Mouse (Mus musculus) layer of hippocampus, adult 8-10 months (tissue): ENCODE measurements around the gene Tspyl2. TPM values are rescaled to one million over a fixed set of nuclear protein-coding genes. Genes with fewer than 3 reads are reported as not detected.
A peak's percentile ranks its signal among the peaks of the same experiment; 100 is the strongest.
"Not testable (repeated sequence)": the region's sequence is repeated elsewhere in the genome, so short reads cannot be mapped to it uniquely, and the experiment has no call there.

ENCODE experiments used
- DNase-seq, 2 experiments: peaks; one replicate each; pipeline ENCODE4 v3.0.0; 2022; ENCODE audit warnings: low spot score in 2 of 2
- total RNA-seq, 4 experiments: library from RNA; stranded (reverse); gene quantifications; 2 replicates each; pipeline ENCODE4 v1.2.4; 2022

Tspyl2 gene
- total RNA-seq = 100 to 1,000 TPM; 116 to 139 (median 126) TPM

- DNase-seq = peak; percentile 94 to 97
Measured at GRCm38 (mm10) chrX:152342358-152342901, at the start of gene Tspyl2. TSS of gene Tspyl2 (minus strand) at chrX:152342425.

- DNase-seq = peak; percentile 44 to 54
Measured at GRCm38 (mm10) chrX:152368397-152369273, 26.4 kb upstream of the Tspyl2 start, which contains the start of gene Gpr173. TSS of gene Gpr173 (minus strand) at chrX:152368704.

GRCm38 (mm10) chrX:152368054-152368396 is 25.8 kb upstream of the Tspyl2 start:
- DNase-seq = no peak

- no peak for DNase-seq
Measured at GRCm38 (mm10) chrX:152366418-152366817, 24.2 kb upstream of the Tspyl2 start.

GRCm38 (mm10) chrX:152352553-152353153 is 10.4 kb upstream of the Tspyl2 start:
- peak in 1 of 2 experiments; percentile 18 for DNase-seq

- DNase-seq = no peak
Measured at GRCm38 (mm10) chrX:152347041-152347440, 4.8 kb upstream of the Tspyl2 start.

- DNase-seq = no peak
Measured at GRCm38 (mm10) chrX:152346587-152346986, 4.4 kb upstream of the Tspyl2 start.

GRCm38 (mm10) chrX:152342903-152343302 is 678 bp upstream of the Tspyl2 start:
- DNase-seq = no peak

- DNase-seq = no peak
Measured at GRCm38 (mm10) chrX:152341496-152341895, 729 bp downstream of the Tspyl2 start.

- DNase-seq = peak; percentile 87 to 92
Measured at GRCm38 (mm10) chrX:152336546-152337332, 5.5 kb downstream of the Tspyl2 start.

GRCm38 (mm10) chrX:152336123-152336522 is 6.1 kb downstream of the Tspyl2 start:
- DNase-seq = not testable (repeated sequence)

- not testable (repeated sequence) for DNase-seq
Measured at GRCm38 (mm10) chrX:152329400-152329799, 12.8 kb downstream of the Tspyl2 start.

GRCm38 (mm10) chrX:152327689-152328052 is 14.6 kb downstream of the Tspyl2 start:
- DNase-seq = no peak

- DNase-seq = peak; percentile 80 to 84
Measured at GRCm38 (mm10) chrX:152326996-152327688, 15.1 kb downstream of the Tspyl2 start, which contains the start of gene Kantr. TSS of gene Kantr (minus strand) at chrX:152327495.

GRCm38 (mm10) chrX:152323584-152323983 is 18.6 kb downstream of the Tspyl2 start:
- no peak for DNase-seq

- DNase-seq = no peak
Measured at GRCm38 (mm10) chrX:152322776-152323175, 19.4 kb downstream of the Tspyl2 start.

GRCm38 (mm10) chrX:152320535-152320934 is 21.7 kb downstream of the Tspyl2 start:
- DNase-seq = no peak

GRCm38 (mm10) chrX:152307942-152308341 is 34.3 kb downstream of the Tspyl2 start:
- DNase-seq = no peak

GRCm38 (mm10) chrX:152307371-152307770 is 34.9 kb downstream of the Tspyl2 start:
- DNase-seq = no peak

- no peak for DNase-seq
Measured at GRCm38 (mm10) chrX:152306224-152306623, 36.0 kb downstream of the Tspyl2 start.

- not testable (repeated sequence) for DNase-seq
Measured at GRCm38 (mm10) chrX:152287026-152287425, 55.2 kb downstream of the Tspyl2 start.
